Mouse (Mus musculus): Measurements from ENCODE around the gene Dnah2. TPM values are rescaled to one million over a fixed set of nuclear protein-coding genes. Genes with fewer than 3 reads are reported as not detected.

The Dnah2 gene
- polyA plus RNA-seq, 1 experiment = 0.14 TPM

DNA sequence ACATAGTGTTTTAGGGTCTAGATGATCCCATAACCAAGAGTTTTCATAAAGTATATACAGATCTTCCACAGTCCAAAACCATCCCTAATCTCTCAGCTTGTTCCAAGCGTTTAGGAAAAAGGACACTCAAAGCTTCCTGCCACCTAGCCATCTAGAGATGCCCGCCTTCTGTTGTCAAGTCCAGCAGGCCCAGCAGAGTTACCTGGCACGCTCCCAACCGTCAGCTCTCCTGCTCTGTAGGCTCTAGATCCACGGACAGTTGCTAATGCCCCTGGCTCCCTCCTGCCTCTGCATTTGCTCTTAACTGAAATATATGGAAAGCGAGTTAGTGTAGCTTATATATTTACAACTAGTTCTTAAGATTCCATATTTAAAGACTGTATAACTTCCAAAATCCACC is 167.6 kb downstream of the Dnah2 start:
- Histone ChIP-seq H3K36me3 (ENCODE audit: control insufficient read depth, insufficient read depth) (no peaks in the 10 kb centered on the region), H3K4me3 (ENCODE audit: insufficient read depth, poor library complexity, severe bottlenecking) (no peak overlapping the region), H3K79me2 (ENCODE audit: control insufficient read depth, insufficient read depth) (no peaks in the 10 kb centered on the region), H3K27me3 (ENCODE audit: control insufficient read depth, insufficient read depth, insufficient read length) (no peaks in the 10 kb centered on the region), H3K79me3 (ENCODE audit: low read depth) (no peaks in the 10 kb centered on the region), H3ac (ENCODE audit: control insufficient read depth, insufficient read length, low read depth) (no peak overlapping the region)
- TF ChIP-seq MAX (IDR thresholded peaks at IDR 0.05) (no peak), CTCF (IDR thresholded peaks at IDR 0.05; ENCODE audit: control insufficient read depth, insufficient read depth, insufficient read length) (no peak), FOSL1 (IDR thresholded peaks at IDR 0.05; ENCODE audit: insufficient read depth, low read length, poor library complexity, severe bottlenecking) (no peak), USF1 (IDR thresholded peaks at IDR 0.05; ENCODE audit: low read depth) (no peak), CEBPB (IDR thresholded peaks at IDR 0.05; ENCODE audit: low read depth) (no peak), MYOG (IDR thresholded peaks at IDR 0.05; ENCODE audit: control insufficient read depth, extremely low read depth, insufficient read length) (no peak), MYOD1 (IDR thresholded peaks at IDR 0.05; ENCODE audit: control insufficient read depth, insufficient read length, low read depth) (no peak)

GRCm38 (mm10) chr11:69379600-69379999 is 169.3 kb downstream of the Dnah2 start:
- H3K36me3 ChIP-seq (ENCODE audit: control insufficient read depth, insufficient read depth) = no peaks in the 10 kb centered on the region
- H3K79me2 ChIP-seq (ENCODE audit: control insufficient read depth, insufficient read depth) = no peaks in the 10 kb centered on the region
- no peak for TF ChIP-seq MYOG (IDR thresholded peaks at IDR 0.05; ENCODE audit: control insufficient read depth, extremely low read depth, insufficient read length)
- TF ChIP-seq FOSL1 (IDR thresholded peaks at IDR 0.05; ENCODE audit: insufficient read depth, low read length, poor library complexity, severe bottlenecking) = no peak
- TF ChIP-seq CEBPB (IDR thresholded peaks at IDR 0.05; ENCODE audit: low read depth) = no peak
- TF ChIP-seq CTCF (IDR thresholded peaks at IDR 0.05; ENCODE audit: control insufficient read depth, insufficient read depth, insufficient read length) = no peak
- TF ChIP-seq MYOD1 (IDR thresholded peaks at IDR 0.05; ENCODE audit: control insufficient read depth, insufficient read length, low read depth) = no peak
- TF ChIP-seq MAX (IDR thresholded peaks at IDR 0.05) = no peak
- no peak for TF ChIP-seq USF1 (IDR thresholded peaks at IDR 0.05; ENCODE audit: low read depth)
- H3K4me3 ChIP-seq (ENCODE audit: insufficient read depth, poor library complexity, severe bottlenecking) = no peak overlapping the region
- H3K27me3 ChIP-seq (ENCODE audit: control insufficient read depth, insufficient read depth, insufficient read length) = no peaks in the 10 kb centered on the region
- no peaks in the 10 kb centered on the region for H3K79me3 ChIP-seq (ENCODE audit: low read depth)
- no peak overlapping the region for H3ac ChIP-seq (ENCODE audit: control insufficient read depth, insufficient read length, low read depth)

DNA sequence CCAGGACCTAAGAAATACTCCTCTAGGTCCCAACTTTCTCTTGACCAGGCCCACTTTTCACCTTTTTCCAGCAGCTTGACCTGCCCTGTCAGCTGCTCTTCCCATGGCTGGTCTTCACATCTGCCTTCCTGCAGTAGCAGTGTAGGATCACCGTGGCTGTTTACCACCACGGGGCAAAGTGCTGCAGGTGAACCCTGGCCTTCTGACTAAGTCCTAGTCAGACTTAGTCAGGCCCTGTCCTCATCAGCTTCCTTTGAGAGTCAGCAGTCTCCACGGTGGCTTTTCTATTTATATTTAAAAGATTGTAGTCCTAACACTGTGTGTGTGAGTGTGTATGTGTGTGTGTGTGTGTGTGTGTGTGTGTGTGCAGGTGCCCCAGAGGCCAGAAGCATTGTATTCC is 171.1 kb downstream of the Dnah2 start:
- Histone ChIP-seq H3K36me3 (ENCODE audit: control insufficient read depth, insufficient read depth) (no peaks in the 10 kb centered on the region), H3K4me3 (ENCODE audit: insufficient read depth, poor library complexity, severe bottlenecking) (no peak overlapping the region), H3K79me3 (ENCODE audit: low read depth) (no peaks in the 10 kb centered on the region), H3K27me3 (ENCODE audit: control insufficient read depth, insufficient read depth, insufficient read length) (no peaks in the 10 kb centered on the region), H3K79me2 (ENCODE audit: control insufficient read depth, insufficient read depth) (no peaks in the 10 kb centered on the region), H3ac (ENCODE audit: control insufficient read depth, insufficient read length, low read depth) (no peak overlapping the region)
- TF ChIP-seq USF1 (IDR thresholded peaks at IDR 0.05; ENCODE audit: low read depth) (no peak), CTCF (IDR thresholded peaks at IDR 0.05; ENCODE audit: control insufficient read depth, insufficient read depth, insufficient read length) (no peak), MAX (IDR thresholded peaks at IDR 0.05) (no peak), CEBPB (IDR thresholded peaks at IDR 0.05; ENCODE audit: low read depth) (no peak), FOSL1 (IDR thresholded peaks at IDR 0.05; ENCODE audit: insufficient read depth, low read length, poor library complexity, severe bottlenecking) (no peak), MYOG (IDR thresholded peaks at IDR 0.05; ENCODE audit: control insufficient read depth, extremely low read depth, insufficient read length) (no peak), MYOD1 (IDR thresholded peaks at IDR 0.05; ENCODE audit: control insufficient read depth, insufficient read length, low read depth) (no peak)

- Histone ChIP-seq H3ac (ENCODE audit: control insufficient read depth, insufficient read length, low read depth) (no peak overlapping the region), H3K79me2 (ENCODE audit: control insufficient read depth, insufficient read depth) (no peaks in the 10 kb centered on the region), H3K36me3 (ENCODE audit: control insufficient read depth, insufficient read depth) (no peaks in the 10 kb centered on the region), H3K27me3 (ENCODE audit: control insufficient read depth, insufficient read depth, insufficient read length) (no peaks in the 10 kb centered on the region), H3K4me3 (ENCODE audit: insufficient read depth, poor library complexity, severe bottlenecking) (no peak overlapping the region), H3K79me3 (ENCODE audit: low read depth) (no peaks in the 10 kb centered on the region)
- TF ChIP-seq MYOG (IDR thresholded peaks at IDR 0.05; ENCODE audit: control insufficient read depth, extremely low read depth, insufficient read length) = no peak
- no peak for TF ChIP-seq USF1 (IDR thresholded peaks at IDR 0.05; ENCODE audit: low read depth)
- TF ChIP-seq CEBPB (IDR thresholded peaks at IDR 0.05; ENCODE audit: low read depth) = no peak
- no peak for TF ChIP-seq MAX (IDR thresholded peaks at IDR 0.05)
- no peak for TF ChIP-seq MYOD1 (IDR thresholded peaks at IDR 0.05; ENCODE audit: control insufficient read depth, insufficient read length, low read depth)
- TF ChIP-seq FOSL1 (IDR thresholded peaks at IDR 0.05; ENCODE audit: insufficient read depth, low read length, poor library complexity, severe bottlenecking) = no peak
- no peak for TF ChIP-seq CTCF (IDR thresholded peaks at IDR 0.05; ENCODE audit: control insufficient read depth, insufficient read depth, insufficient read length)
These were observed 173.3 kb downstream of the Dnah2 start for GRCm38 (mm10) chr11:69375646-69376045.

DNA sequence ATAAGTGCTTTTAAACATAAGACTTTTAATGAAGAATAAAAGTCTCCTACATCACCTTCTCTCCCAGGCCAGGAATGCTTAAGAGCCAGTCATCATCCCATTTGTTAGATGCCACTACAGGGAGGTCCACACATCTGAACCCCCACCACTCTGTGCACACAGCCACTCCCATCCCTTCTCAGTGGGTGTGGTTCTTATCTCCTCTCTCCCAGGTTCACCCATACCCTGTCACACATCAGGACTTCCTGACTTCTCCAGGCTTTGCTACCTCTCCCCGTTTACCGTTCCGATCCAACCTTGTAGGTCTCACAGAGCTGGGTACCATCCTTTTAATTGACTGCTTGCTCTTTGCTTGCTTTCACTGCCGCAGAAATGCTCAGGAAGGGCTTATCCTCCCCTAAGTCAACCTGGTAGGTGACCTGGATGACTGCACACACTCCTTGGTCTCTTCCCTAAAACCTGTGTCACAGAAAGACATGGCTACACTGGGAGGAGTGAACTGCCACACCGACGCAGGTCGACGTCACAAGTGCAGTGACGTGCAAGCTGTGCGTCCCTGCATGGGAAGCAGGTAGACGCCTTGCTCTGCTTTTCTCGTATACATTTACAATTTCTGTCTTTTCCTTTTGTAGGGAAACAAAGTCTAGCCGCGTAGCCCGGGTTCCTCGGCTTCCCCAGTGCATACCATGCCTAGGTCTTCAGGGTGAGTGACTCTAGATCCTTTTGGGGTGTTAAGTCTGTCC is 175.5 kb downstream of the Dnah2 start:
- H3K4me3 ChIP-seq (ENCODE audit: insufficient read depth, poor library complexity, severe bottlenecking) = no peak overlapping the region
- H3K79me2 ChIP-seq (ENCODE audit: control insufficient read depth, insufficient read depth) = peaks cover 3% of the 10 kb centered on the region
- no peaks in the 10 kb centered on the region for H3K79me3 ChIP-seq (ENCODE audit: low read depth)
- TF ChIP-seq FOSL1 (IDR thresholded peaks at IDR 0.05; ENCODE audit: insufficient read depth, low read length, poor library complexity, severe bottlenecking) = no peak
- no peak overlapping the region for H3ac ChIP-seq (ENCODE audit: control insufficient read depth, insufficient read length, low read depth)
- H3K27me3 ChIP-seq (ENCODE audit: control insufficient read depth, insufficient read depth, insufficient read length) = no peaks in the 10 kb centered on the region
- H3K36me3 ChIP-seq (ENCODE audit: control insufficient read depth, insufficient read depth) = no peaks in the 10 kb centered on the region

DNA sequence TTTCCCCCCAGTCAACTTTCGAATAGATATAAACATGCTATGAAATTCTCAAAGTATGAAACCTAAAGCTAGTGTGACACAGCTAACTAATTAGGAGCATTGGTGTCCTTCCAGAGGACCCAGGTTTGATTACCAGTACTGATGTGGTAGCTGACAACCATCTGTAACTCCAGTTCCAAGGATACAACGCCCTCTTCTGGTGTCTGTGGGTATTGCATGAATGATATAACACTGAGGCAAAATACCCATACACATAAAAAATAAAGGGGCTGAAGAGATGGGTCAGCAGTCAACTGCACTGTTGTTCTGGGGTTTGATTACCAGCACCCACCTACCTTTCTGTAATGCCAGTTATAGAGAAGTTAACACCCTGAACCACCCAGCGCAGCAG is 176.1 kb downstream of the Dnah2 start:
- Histone ChIP-seq H3ac (ENCODE audit: control insufficient read depth, insufficient read length, low read depth) (no peak overlapping the region), H3K27me3 (ENCODE audit: control insufficient read depth, insufficient read depth, insufficient read length) (no peaks in the 10 kb centered on the region), H3K79me2 (ENCODE audit: control insufficient read depth, insufficient read depth) (peaks cover 9% of the 10 kb centered on the region), H3K36me3 (ENCODE audit: control insufficient read depth, insufficient read depth) (no peaks in the 10 kb centered on the region), H3K79me3 (ENCODE audit: low read depth) (no peaks in the 10 kb centered on the region), H3K4me3 (ENCODE audit: insufficient read depth, poor library complexity, severe bottlenecking) (no peak overlapping the region)
- no peak for TF ChIP-seq MYOD1 (IDR thresholded peaks at IDR 0.05; ENCODE audit: control insufficient read depth, insufficient read length, low read depth)
- no peak for TF ChIP-seq CEBPB (IDR thresholded peaks at IDR 0.05; ENCODE audit: low read depth)
- no peak for TF ChIP-seq MYOG (IDR thresholded peaks at IDR 0.05; ENCODE audit: control insufficient read depth, extremely low read depth, insufficient read length)
- no peak for TF ChIP-seq MAX (IDR thresholded peaks at IDR 0.05)
- TF ChIP-seq FOSL1 (IDR thresholded peaks at IDR 0.05; ENCODE audit: insufficient read depth, low read length, poor library complexity, severe bottlenecking) = no peak
- TF ChIP-seq USF1 (IDR thresholded peaks at IDR 0.05; ENCODE audit: low read depth) = no peak

All from C2C12 (cell line).